Mouse (Mus musculus): Measurements from ENCODE around the gene Nek10.
"Not testable (repeated sequence)": the region's sequence is repeated elsewhere in the genome, so short reads cannot be mapped to it uniquely, and the experiment has no call there.

Gene Nek10

GRCm38 (mm10) chr14:14991642-14992041 lies 188.4 kb downstream of the Nek10 start:
- no peak for DNase-seq

DNA sequence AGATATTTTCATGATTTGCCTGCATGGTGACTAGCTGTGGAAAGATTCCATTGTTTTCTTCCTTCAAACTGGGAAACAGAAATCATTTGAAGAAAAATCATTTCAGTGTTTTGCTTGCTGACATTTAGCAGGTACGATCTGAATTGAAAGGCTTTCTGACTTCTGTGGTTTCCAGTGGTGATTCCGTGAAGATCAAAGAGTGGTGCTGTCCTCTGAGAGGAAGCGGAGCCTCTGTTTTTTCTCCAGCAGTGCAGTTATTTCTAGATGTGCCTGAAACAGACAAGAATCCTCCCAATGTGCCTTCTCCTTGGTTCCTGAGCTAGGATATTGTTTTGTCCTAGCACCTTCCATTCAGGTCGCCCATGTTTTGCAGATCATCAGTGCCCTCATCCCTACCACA lies 208.2 kb downstream of the Nek10 start:
- DNase-seq = no peak

DNA sequence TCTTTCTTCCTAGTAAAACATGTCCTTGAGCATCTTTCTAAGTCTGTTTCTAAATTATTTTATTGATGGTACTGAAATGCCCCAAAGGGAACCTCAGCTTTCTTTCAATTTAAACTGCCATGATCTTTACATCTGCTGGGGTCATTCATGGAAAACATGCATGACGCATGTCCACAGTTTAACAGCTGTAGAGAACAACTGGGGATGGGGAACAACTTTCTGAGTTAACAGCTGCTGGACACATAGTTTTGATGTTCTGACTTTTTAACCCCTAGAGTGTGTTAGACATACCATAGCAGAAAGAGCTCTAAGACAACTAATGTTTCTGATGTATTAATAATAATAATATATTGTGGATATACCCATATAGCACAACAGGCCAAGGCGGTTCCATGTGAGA lies 211.6 kb downstream of the Nek10 start:
- DNase-seq = no peak

- not testable (repeated sequence) for DNase-seq
These were observed 227.4 kb downstream of the Nek10 start for GRCm38 (mm10) chr14:15030626-15031025.

DNA sequence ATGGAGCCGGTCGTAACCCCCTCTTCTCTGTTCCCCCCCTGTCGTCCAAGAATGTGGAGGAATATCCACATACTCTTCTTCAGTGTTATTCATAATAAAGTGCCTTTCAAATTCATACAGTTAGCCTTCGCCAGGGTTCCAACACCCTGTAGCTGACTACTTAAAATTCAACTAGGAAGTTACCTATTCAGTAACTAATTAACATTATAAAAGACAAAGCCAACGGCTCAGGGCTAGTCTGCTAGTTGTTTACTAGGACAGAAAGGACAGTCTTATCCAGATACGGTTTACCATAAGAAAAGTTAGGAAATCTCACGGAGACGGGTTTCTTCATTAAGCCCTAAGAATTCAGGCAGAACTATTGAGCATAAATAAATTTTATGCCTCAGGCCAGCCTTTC lies 231.4 kb downstream of the Nek10 start:
- DNase-seq = not testable (repeated sequence)

- DNase-seq = no peak
These were observed 245.0 kb downstream of the Nek10 start for GRCm38 (mm10) chr14:15048186-15048585.

DNA sequence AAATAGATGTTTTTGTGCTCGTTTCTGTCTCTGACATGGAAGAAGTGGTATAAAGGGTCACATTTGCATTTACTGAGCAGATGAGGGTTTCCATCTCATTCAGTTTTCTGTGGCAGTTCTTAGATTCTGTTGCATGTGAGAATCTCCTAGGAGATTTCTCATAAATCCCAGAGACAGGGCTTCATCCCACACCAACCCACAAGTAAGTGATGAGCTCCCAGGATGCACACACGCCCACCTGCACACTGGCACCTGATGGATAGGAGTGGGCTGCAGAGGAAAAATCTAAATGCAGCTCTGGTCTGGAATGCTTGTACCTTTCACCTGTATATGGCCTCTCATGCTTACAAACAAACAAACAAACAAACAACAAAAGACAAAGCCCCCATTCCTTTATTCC lies 258.3 kb downstream of the Nek10 start:
- no peak for DNase-seq
